Mouse (Mus musculus) induced T-regulatory cell, adult 2 months (primary cell): ENCODE measurements at regions not wholly inside any gene's neighbourhood (a gene's known extent, or its start where the extent isn't known, plus 50 kb on each side); places are given as distances from the start of the nearest gene placed in this dataset.
A peak's percentile ranks its signal among the peaks of the same experiment; 100 is the strongest.

Source experiments
- DNase-seq: peaks from one replicate; pipeline ENCODE4 v3.0.0-alpha.2; 2012; ENCODE audit warnings: low read depth

DNA sequence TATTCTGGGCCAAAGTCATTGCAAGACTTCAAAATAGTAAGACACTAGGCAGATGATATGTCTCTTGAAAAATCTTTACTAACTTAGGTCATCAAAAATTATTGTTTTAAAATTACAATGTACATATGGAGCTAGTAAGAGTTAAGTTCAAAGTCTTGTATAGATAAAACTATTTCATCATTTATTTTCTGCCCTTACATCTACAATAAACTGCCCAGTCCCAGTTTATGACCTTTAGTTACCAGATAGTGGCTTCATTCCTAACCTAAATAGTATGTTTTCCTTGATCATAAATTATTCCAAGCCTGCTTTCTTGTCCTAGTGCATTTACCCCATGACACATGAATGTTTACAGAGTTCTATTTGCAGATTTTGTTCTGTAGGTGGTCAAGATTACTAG is 72.9 kb downstream of the Manea start:
- no peak for DNase-seq

DNA sequence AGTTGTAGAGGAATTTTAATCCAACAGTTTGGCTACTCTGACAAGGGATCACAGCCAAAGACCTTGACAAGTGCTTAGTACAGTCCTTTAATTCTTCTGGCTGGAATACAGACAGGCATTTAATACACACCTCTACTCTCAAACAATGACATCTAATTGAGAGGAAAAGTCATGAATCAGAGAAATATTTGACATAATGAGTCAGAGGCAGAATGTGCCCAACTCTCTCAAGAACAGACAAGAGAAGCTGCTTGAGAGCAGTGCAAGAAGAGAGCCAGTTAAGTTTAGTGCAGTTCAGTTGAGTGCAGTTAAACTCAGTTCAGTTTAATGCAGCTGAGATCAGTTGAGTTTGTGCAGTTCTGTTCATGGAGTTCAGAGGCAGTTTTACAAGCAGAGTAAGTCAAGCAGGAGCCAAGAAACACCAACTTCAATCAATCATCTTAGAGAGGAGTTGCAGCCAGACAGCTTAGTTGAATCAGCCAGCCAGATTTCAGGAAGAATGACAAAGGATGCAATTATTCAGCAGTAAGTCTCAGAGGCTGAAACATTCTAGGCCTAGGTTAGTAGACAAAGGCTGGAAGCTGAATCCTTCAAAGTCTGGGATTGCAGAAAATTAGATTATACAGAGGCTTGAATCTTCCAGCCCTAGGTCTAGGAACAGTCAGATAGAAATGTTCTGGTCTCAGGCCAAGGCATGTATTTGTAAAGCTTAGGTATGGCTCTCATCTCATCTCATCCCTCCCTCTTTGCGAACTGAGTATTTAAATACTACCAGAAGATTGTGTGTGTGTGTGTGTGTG is 87.3 kb downstream of the Manea start:
- no peak for DNase-seq

DNA sequence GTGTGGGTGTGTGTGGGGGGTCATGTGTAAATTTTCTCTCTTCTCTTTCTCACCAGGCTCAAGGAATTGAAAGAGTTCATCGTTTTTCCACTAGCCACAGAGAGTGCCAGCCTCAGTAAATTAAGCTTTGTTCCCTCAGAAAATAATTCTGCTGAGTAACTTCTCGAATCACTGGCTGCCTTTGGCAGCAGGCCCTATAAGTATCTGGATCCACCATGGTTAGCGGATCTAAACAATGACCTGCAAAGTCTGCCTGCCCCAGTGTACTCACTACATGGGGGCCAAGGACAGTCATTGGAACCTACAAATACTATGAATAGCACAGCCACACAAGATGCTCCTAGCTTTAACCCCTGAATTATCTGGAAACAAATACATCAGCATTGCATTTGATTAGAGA is 90.8 kb downstream of the Manea start:
- no peak for DNase-seq

GRCm38 (mm10) chr4:26247925-26248856 is 98.5 kb downstream of the Manea start:
- peak; percentile 31 for DNase-seq

- DNase-seq = no peak
Measured at GRCm38 (mm10) chr4:26223267-26223666, 123.4 kb downstream of the Manea start.
